Mouse (Mus musculus) liver, postnatal 0 days (tissue): ENCODE measurements at regions not wholly inside any gene's neighbourhood (a gene's known extent, or its start where the extent isn't known, plus 50 kb on each side); places are given as distances from the start of the nearest gene placed in this dataset.

Experiments used
- CTCF ChIP-seq: sonication (generic); IDR thresholded peaks from 2 replicates; pipeline ENCODE4 v1.5.1; 2016; ENCODE audit warnings: antibody characterized with exemption, low read depth
- EP300 ChIP-seq: IDR thresholded peaks from 2 replicates; pipeline ENCODE4 v1.6.1; 2016; ENCODE audit warnings: antibody characterized with exemption, low read depth, mild to moderate bottlenecking

- TF ChIP-seq CTCF (no peak), EP300 (no peak)
Observed at GRCm38 (mm10) chr1:81972575-81972974, 260.3 kb upstream of the Gm9747 start.
